Mouse (Mus musculus) ES-E14 (cell line): ENCODE results near the gene Mx1.

Experiments used
- CHD2 ChIP-seq: IDR thresholded peaks from 2 replicates; pipeline ENCODE4 v1.6.1; 2014; ENCODE audit warnings: mild to moderate bottlenecking, low read depth, low read length, inconsistent platforms
- ZC3H11A ChIP-seq: IDR thresholded peaks from 2 replicates; pipeline ENCODE4 v1.6.1; 2012; ENCODE audit warnings: low read depth, mild to moderate bottlenecking, inconsistent platforms, low read length, borderline replicate concordance
- ZNF384 ChIP-seq: IDR thresholded peaks from 2 replicates; pipeline ENCODE4 v1.6.1; 2012; ENCODE audit warnings: low read depth, low read length, inconsistent platforms

DNA sequence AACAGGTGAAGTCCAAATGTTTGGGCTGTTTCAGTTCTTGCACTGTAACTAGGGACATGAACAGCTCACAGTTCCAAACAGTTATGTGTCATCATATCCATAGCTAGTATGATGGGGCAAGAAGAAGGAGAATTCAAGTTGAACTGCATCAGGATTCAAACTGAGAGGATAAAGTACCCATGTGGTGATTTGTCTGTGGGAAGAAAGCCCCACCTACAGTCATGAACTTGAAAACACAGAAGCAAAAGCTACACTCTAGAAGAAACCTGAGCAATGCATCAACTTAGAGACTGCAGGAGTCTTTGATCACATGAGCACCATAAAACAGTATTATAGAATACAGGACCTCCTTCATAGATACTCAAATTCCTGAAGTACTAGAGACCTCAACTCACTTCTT, 45.1 kb upstream of the Mx1 start:
- no peak for TF ChIP-seq CHD2
- TF ChIP-seq ZNF384: no peak
- TF ChIP-seq ZC3H11A: no peak
